Mouse (Mus musculus): ENCODE data around the gene Cck. TPM values are rescaled to one million over a fixed set of nuclear protein-coding genes. Genes with fewer than 3 reads are reported as not detected.
"Not testable (repeated sequence)": the region's sequence is repeated elsewhere in the genome, so short reads cannot be mapped to it uniquely, and the experiment has no call there.

The Cck gene
- total RNA-seq, 2 experiments from 2014 or later = not detected

- no peak for DNase-seq (ENCODE audit: low spot score)
- intact Hi-C loops (cut with DNase I) = no loop called here
Measured at GRCm38 (mm10) chr9:121467460-121467859, 28.0 kb downstream of the Cck start.

DNA sequence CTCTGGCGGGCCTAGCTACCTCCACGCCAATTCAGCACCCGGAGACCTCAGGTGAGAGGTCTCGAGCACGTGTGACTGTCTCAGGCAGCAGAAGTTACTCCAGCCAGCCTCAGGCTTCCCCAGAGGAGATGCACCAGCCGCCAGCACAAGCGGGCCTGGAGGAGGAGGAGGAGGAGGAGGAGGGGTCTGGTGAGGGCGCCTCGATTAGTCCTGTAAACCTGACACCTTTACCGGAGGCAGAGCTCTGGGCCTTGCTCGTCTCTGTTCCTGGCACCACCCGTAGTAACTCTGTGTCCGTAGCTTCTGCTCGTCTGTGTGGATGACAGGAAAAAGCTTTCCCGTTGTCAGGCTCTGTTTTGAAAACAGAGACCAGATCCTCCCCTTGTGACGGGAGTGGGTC lies 35.0 kb downstream of the Cck start:
- DNase-seq (ENCODE audit: low spot score) = no peak
- intact Hi-C loops (cut with DNase I) = no loop called here

DNA sequence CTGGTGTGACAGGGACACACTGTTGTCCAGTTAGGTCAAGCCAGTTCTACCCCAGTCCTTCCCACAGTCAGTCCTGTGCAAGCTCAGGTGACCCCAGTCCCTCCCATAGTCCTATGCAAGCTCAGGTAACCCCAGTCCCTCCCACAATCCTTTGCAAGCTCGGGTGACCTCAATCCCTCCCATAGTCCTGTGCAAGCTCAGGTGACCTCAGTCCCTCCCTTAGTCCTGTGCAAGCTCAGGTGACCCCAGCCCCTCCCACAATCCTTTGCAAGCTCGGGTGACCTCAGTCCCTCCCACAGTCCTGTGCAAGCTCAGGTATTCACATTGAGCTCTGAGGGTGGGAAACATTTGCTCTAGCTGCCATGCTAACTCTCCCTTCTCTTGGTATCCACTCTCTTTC lies 35.5 kb downstream of the Cck start:
- DNase-seq (ENCODE audit: low spot score) = no peak
- intact Hi-C loops (cut with DNase I) = loop anchor here (5.0 to 10.0 kb wide), 4 partner anchors 73 to 875 kb away; no protein-coding TSS in a partner anchor

DNA sequence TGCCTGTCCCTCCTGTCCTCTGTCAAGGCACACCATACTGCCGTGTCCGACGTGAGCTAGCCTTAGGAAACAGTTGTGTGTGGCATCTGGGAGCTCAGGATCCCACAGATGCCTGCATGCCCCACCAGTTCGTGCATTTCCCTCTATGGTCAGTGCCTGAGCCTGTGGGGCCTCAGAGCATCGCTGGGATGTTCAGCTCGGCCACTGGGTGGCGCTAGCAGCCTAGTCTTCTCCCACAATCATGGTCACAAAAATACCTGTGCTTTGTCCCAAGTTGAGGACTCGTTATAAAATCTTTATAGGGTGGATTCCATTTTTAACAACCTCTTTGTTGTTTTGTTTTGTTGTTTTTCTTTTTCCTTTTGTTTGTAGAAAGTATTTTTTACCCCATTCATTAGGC lies 37.0 kb downstream of the Cck start:
- intact Hi-C loops (cut with DNase I) = loop anchor here (5.0 to 10.0 kb wide), 4 partner anchors 71 to 874 kb away; no protein-coding TSS in a partner anchor
- DNase-seq (ENCODE audit: low spot score) = no peak

DNA sequence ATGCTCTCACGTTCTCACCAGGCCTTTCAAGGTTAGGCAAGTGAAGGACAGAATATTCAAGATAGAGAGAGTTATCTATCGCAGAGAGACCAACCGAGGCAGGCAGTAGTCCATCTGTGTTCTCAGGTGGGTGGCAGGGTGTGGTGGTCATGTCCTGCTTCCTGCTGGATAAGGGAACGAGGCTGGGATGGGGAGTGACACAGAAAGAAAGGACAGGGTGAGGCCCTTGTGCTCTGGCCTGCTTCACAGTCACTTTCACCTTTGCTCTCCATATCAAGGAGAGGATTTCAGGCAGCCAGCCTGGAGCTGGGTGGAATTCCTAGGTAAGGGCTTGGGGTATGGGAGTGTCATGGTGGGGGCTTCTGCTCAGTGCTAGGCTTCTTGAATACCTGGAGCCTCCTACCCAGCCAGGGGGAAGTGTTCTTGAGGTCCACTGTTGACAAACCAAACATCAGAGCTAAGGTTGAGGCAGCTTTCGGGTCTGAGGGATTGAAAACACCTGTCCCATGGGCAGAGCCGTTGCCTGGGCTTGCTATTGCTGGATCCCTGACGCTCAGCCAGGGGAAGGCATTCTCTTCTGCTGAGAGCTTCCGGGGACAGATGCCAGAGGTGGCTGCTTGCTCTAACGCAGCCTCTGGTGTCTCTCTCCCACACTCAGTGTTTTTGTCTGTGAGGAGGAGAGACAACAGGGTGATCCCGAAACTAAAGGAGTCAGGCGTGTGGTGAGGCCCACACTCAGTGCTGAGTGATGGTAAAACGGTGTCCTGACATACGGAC lies 38.6 kb downstream of the Cck start:
- intact Hi-C loops (cut with DNase I) = loop anchor here (5.0 to 10.0 kb wide), 4 partner anchors 70 to 872 kb away; no protein-coding TSS in a partner anchor
- no peak for DNase-seq (ENCODE audit: low spot score)

DNA sequence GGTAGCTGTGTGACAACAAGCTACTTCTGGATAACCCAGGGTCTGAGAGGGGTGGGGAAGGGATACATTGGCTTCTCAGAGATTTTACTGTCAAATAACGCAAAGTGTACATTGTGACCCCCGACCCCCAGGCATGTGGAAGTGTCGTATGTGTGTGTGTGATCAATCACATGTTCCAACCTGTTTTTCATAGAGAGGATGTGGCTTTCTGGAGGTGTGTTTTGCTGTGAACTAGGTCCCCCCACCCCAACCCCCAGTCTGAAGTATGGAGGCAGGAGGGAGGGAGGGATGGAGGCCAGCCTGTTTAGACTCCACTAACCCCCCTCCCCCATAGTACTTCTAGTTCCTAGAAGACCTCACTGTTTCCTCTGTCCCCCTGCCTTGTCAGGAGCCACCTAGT lies 40.6 kb downstream of the Cck start:
- intact Hi-C loops (cut with DNase I) = loop anchor here (5.0 to 10.0 kb wide), 4 partner anchors 68 to 870 kb away; no protein-coding TSS in a partner anchor

GRCm38 (mm10) chr9:121452342-121452942 lies 43.1 kb downstream of the Cck start:
- intact Hi-C loops (cut with DNase I) = loop anchor here (10.0 kb wide), 1 partner anchor 868 kb away; no protein-coding TSS in a partner anchor
- not testable (repeated sequence) for DNase-seq (ENCODE audit: low spot score)

More for the DNA sequence above, 40.6 kb downstream of the Cck start:
- no peak for DNase-seq (ENCODE audit: low spot score)

DNA sequence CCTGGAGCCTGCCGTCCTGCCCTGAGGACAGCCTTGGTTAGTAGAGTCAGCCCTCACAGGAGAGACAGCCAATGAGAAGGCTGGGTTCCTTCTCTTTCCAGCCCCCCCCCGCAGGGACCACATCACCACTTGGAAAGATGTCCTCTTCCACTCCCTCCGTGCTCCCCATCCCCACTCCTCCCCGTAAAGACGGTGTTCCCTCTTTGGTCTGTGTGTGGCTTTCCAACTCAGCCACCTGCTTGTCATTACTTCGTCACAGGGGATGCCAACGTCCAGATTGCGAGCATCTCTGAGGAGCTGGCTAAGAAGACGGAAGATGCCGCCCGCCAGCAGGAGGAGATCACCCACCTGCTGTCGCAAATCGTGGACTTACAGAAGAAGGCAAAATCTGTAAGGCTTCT lies 49.1 kb downstream of the Cck start:
- intact Hi-C loops (cut with DNase I) = no loop called here
- no peak for DNase-seq (ENCODE audit: low spot score)

DNA sequence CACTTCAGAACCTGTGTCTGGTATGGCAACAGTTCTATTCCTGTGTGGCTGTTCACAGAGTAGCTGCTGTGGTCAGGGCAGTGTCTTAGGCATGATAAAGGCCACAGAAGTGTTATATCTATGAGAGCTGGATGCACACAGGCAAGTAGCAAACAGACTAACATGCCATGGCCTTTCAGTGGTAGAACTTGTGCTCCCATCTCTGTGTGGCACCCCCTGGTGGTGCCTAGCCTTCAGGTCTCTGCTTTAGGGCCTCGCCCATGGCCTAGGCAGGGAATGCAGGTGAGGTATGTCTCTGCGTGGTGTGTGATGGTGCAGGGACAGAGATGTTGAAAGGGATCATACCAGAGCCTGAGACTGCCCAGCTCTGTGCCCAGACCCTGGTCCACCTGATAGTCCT lies 50.1 kb downstream of the Cck start:
- intact Hi-C loops (cut with DNase I) = loop anchor here (2.0 kb wide), 1 partner anchor 53 kb away; no protein-coding TSS in a partner anchor
- DNase-seq (ENCODE audit: low spot score) = no peak

DNA sequence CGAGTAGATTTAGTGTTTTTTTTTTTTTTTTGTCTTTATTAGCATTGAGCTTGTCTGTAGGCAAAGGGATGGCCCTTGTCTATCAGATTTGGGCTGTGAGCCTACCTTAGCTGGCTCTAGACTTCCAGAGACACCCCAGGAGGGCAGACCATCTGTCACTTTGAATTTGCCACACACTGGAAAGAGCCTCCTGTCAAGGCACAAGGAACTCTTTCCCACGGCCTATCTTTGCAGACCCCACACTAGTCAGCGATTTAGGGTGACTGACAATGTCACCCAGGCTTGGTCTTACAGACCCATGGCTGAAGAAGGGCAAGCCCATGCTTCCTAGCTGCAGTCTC lies 51.2 kb downstream of the Cck start:
- no peak for DNase-seq (ENCODE audit: low spot score)
- intact Hi-C loops (cut with DNase I) = loop anchor here (2.0 kb wide), 1 partner anchor 52 kb away; no protein-coding TSS in a partner anchor

- no peak for DNase-seq (ENCODE audit: low spot score)
- intact Hi-C loops (cut with DNase I) = loop anchor here (2.0 kb wide), 1 partner anchor 51 kb away; no protein-coding TSS in a partner anchor
Measured at GRCm38 (mm10) chr9:121443696-121444366, 51.7 kb downstream of the Cck start.

DNA sequence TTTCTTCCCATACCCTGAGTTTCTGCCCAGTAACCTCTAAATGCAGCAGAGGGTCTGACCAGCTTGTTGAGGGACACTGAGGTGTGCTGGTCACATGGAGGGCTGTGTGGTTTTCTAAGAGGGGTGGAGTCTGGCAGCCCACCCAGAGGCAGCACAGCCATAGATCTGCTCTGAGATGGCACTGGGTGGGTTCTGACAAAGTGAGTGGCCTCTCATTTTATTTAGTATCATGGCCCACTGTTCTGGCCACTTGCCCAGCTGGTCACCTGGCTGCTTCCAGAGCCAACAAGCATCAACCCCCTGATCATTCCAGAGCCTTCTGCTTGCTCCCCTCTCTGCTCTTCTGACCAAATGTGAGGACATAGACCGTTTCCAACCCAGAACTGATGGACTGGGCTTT lies 53.3 kb downstream of the Cck start:
- DNase-seq (ENCODE audit: low spot score) = no peak
- intact Hi-C loops (cut with DNase I) = no loop called here

Other genes with a start within 250 kb of the Cck start
- under 1 TPM; 0.21 to 0.48 TPM for gene Ulk4, start 218.5 kb downstream of the Cck start, total RNA-seq (2021)
- 100 to 1,000 TPM; 309 to 322 TPM for gene Trak1, start 198.2 kb downstream of the Cck start, total RNA-seq (2021)
- not detected for gene Lyzl4, start 146.4 kb upstream of the Cck start, total RNA-seq (2021)
- 1 to 10 TPM; 1.4 to 2.1 TPM for gene Vipr1, start 147.0 kb upstream of the Cck start, total RNA-seq (2021)
- 1 to 10 TPM; 4.6 to 6.8 TPM for gene Sec22c, start 209.8 kb upstream of the Cck start, total RNA-seq (2021)
- gene Ss18l2, start 214.6 kb upstream of the Cck start, total RNA-seq (2021) = 100 to 1,000 TPM; 138 to 145 TPM
- 10 to 100 TPM; 29.1 to 38.1 TPM for gene Nktr, start 223.5 kb upstream of the Cck start, total RNA-seq (2021)

Data from heart, postnatal 25 days (tissue).